Mouse (Mus musculus): Measurements from ENCODE around the gene Emc6. TPM values are rescaled to one million over a fixed set of nuclear protein-coding genes. Genes with fewer than 3 reads are reported as not detected.

Gene Emc6
- total RNA-seq, 2 experiments from 2014 or later = 77.7 to 94.3 TPM

DNA sequence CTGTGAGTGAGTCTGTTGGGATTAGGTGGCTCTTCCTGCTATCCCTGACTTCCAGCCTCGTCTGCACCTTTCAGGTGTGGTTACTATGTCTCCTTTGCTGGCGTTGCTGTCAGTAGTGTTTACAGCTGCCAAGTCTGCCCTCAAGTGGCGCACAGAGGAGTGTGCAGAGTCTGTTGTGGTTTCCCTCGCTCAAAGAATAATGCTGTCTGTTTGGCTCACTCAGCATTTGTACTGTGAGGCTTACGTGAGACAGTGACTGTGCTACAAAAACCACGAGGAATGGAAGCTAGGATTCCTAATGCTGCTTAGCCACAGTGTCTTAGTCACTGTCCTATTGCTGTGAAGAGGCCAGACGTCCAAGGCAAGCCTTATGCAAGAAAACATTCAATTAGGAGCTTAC, 45.8 kb downstream of the Emc6 start:
- DNase-seq (ENCODE audit: low spot score in 2 of 2) = no peak

- DNase-seq (ENCODE audit: low spot score in 2 of 2) = no peak
Observed at GRCm38 (mm10) chr11:73126495-73126894, 50.3 kb downstream of the Emc6 start.

Other genes starting within 250 kb of the Emc6 start
- 10 to 100 TPM in 1 of 2 experiments, 1 to 10 TPM in 1; 8.6 to 10.2 TPM for gene Atp2a3, start 215.9 kb downstream of the Emc6 start, total RNA-seq (2021)
- under 1 TPM; 0.56 to 0.83 TPM for gene P2rx1, start 177.9 kb downstream of the Emc6 start, total RNA-seq (2021)
- gene Camkk1, start 158.0 kb downstream of the Emc6 start, total RNA-seq (2021) = 1 to 10 TPM; 2.5 to 4.5 TPM
- 10 to 100 TPM in 1 of 2 experiments, 1 to 10 TPM in 1; 9.2 to 10.5 TPM for gene Ncbp3, start 129.3 kb downstream of the Emc6 start, total RNA-seq (2021)
- 1 to 10 TPM in 1 of 2 experiments, under 1 TPM in 1; 0.33 to 1.1 TPM for gene Itgae, start 86.5 kb downstream of the Emc6 start, total RNA-seq (2021)
- under 1 TPM; 0.13 to 0.46 TPM for gene Haspin, start 38.7 kb downstream of the Emc6 start, total RNA-seq (2021)
- 10 to 100 TPM in 1 of 2 experiments, 1 to 10 TPM in 1; 4.6 to 19.3 TPM for gene P2rx5, start 16.6 kb downstream of the Emc6 start, total RNA-seq (2021)
- gene Tax1bp3, start within 50 bp of the Emc6 start, total RNA-seq (2021) = 10 to 100 TPM; 70.0 to 91.8 TPM
- gene Ctns, start 22.0 kb upstream of the Emc6 start, total RNA-seq (2021) = 10 to 100 TPM; 16.5 to 18.8 TPM
- 10 to 100 TPM in 1 of 2 experiments, 1 to 10 TPM in 1; 7.1 to 11.7 TPM for gene Shpk, start 22.4 kb upstream of the Emc6 start, total RNA-seq (2021)
- gene Trpv1, start 57.3 kb upstream of the Emc6 start, total RNA-seq (2021) = under 1 TPM; 0.27 to 0.80 TPM
- gene Trpv3, start 90.4 kb upstream of the Emc6 start, total RNA-seq (2021) = under 1 TPM; 0.10 to 0.16 TPM
- gene Aspa, start 152.6 kb upstream of the Emc6 start, total RNA-seq (2021) = 10 to 100 TPM in 1 of 2 experiments, 1 to 10 TPM in 1; 9.9 to 26.6 TPM
- gene Gm49340, start 152.7 kb upstream of the Emc6 start, total RNA-seq (2021) = not detected
- gene Spata22, start 152.7 kb upstream of the Emc6 start, total RNA-seq (2021) = 1 to 10 TPM in 1 of 2 experiments, under 1 TPM in 1; 0.96 to 1.0 TPM
- not detected for gene Olfr20, start 173.7 kb upstream of the Emc6 start, total RNA-seq (2021)
- not detected for gene Olfr376, start 194.2 kb upstream of the Emc6 start, total RNA-seq (2021)
- gene Olfr1, start 222.6 kb upstream of the Emc6 start, total RNA-seq (2021) = not detected